Mouse (Mus musculus) E14TG2a.4 (cell line): ENCODE measurements around the gene Hist1h2bf.

Experiments used
- H3K27me3 ChIP-seq: 2 replicates; pipeline ENCODE4 v1.6.1; 2014; ENCODE audit warnings: low read length, control low read depth; ENCODE audit not compliant: insufficient read depth
- H3K36me3 ChIP-seq: 2 replicates; pipeline ENCODE4 v1.6.1; 2014; ENCODE audit warnings: low read length, control low read depth; ENCODE audit not compliant: insufficient read depth
- H3K4me1 ChIP-seq: replicated peaks from 2 replicates; pipeline ENCODE4 v1.6.1; 2014; ENCODE audit warnings: low read depth, low read length, control low read depth
- H3K4me3 ChIP-seq: replicated peaks from 2 replicates; pipeline ENCODE4 v1.5.1; 2014; ENCODE audit warnings: mild to moderate bottlenecking, low read length
- H3K9me3 ChIP-seq: 2 replicates; pipeline ENCODE4 v1.6.1; 2014; ENCODE audit warnings: low read length, control low read depth
- CTCF ChIP-seq: conservative IDR thresholded peaks from 2 replicates; pipeline ENCODE4 v1.5.1; 2014; ENCODE audit warnings: low read length
- NANOG ChIP-seq: IDR thresholded peaks from 2 replicates; pipeline ENCODE4 v1.6.1; 2014; ENCODE audit warnings: borderline replicate concordance, low read length, mixed read lengths
- POU5F1 ChIP-seq: IDR thresholded peaks from 2 replicates; pipeline ENCODE4 v1.6.1; 2014; ENCODE audit warnings: low read length, borderline replicate concordance

The Hist1h2bf gene

DNA sequence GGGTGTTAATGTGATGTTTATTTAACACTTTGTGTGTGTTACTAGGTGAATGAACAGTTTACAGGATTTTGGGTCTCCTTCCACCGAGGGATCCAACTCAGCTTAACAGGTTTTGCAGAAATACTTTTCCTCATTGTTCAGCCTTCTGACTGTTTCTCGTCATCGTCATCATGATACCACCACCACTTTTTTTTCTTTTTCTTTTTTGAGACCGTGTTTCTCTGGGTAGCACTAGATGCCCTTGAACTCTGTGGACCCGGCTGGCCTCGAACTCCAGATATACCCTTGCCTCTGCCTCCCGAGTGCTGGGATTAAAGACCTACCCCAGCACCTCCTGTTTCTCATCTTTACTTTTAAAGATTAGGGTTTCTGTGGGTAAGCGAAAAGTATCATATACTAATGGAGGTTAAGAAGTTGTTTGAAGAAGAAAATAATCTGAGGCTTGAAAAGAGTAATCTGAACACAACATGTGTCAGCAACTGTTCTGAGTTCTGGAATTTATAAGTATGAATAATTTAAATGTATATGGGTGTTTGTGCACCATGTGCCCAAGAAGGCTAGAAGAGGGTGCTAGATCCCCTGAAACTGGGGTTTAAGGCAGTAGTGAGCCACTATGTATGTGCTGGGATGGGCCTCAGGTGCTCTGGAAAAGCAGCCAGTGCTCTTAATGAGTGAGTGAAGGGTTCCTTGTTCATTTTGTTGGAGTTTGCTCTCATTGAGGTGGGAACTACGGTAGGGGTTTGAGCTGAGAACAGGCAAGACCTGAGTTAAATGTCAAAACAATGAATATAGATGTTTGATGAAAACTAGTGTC, 41.5 kb downstream of the Hist1h2bf start:
- TF ChIP-seq CTCF (no peak), NANOG (no peak), POU5F1 (no peak)
- no peaks in the 10 kb centered on the region for H3K27me3 ChIP-seq
- no peaks in the 10 kb centered on the region; the same call in 1 of the 2 replicates for H3K36me3 ChIP-seq
- H3K4me3 ChIP-seq, result peak overlapping the region; percentile 83
- H3K9me3 ChIP-seq, result no peaks in the 10 kb centered on the region
- H3K4me1 ChIP-seq, result peaks cover 31% of the 10 kb centered on the region

DNA sequence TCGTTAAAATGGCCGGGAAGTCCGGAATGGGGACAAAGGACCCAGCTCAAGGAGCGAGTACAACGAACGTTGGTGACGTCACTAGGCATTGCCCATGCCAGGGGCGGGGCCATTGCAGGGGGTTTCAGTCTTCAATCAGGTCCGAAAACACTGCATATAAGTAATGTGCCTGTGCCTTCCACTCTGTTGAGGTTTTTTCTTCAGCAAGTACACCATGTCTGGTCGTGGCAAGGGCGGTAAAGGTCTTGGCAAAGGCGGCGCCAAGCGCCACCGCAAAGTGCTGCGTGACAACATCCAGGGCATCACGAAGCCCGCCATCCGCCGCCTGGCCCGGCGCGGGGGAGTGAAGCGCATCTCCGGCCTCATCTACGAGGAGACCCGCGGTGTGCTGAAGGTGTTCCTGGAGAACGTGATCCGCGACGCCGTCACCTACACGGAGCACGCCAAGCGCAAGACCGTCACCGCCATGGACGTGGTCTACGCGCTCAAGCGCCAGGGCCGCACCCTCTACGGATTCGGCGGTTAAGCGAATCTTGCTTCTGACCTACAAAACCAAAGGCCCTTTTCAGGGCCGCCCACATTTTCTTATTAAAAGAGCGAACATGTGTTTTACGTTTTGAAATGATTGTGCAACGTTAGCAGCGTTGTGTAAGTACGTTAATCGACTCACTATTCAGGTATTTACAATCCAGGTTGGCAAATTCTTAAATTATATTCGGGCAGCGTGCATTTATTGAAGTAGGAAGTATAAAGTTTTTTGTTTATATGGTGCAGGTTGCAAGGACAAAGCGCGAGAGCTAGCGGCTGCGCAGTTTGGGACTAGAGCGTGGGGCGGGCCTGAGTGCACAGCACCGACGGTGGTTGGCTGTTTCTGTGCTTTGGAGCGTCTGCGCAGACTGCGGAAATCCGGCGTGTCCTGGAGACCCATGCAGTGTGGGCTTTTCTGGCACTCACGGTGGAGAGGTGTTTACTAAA, 42.8 kb downstream of the Hist1h2bf start, which contains the start of gene Hist1h4h:
Gene Hist1h4h (plus strand): TSS at position 150 of the 975 bp plus-strand sequence.
- H3K27me3 ChIP-seq, result no peaks in the 10 kb centered on the region
- TF ChIP-seq POU5F1, result no peak
- no peak for TF ChIP-seq CTCF
- TF ChIP-seq NANOG, result no peak
- H3K36me3 ChIP-seq, result no peaks in the 10 kb centered on the region
- peaks cover 29% of the 10 kb centered on the region for H3K4me1 ChIP-seq
- peak within 1 kb of the TSS; percentile 83 for H3K4me3 ChIP-seq
- no peaks in the 10 kb centered on the region for H3K9me3 ChIP-seq

DNA sequence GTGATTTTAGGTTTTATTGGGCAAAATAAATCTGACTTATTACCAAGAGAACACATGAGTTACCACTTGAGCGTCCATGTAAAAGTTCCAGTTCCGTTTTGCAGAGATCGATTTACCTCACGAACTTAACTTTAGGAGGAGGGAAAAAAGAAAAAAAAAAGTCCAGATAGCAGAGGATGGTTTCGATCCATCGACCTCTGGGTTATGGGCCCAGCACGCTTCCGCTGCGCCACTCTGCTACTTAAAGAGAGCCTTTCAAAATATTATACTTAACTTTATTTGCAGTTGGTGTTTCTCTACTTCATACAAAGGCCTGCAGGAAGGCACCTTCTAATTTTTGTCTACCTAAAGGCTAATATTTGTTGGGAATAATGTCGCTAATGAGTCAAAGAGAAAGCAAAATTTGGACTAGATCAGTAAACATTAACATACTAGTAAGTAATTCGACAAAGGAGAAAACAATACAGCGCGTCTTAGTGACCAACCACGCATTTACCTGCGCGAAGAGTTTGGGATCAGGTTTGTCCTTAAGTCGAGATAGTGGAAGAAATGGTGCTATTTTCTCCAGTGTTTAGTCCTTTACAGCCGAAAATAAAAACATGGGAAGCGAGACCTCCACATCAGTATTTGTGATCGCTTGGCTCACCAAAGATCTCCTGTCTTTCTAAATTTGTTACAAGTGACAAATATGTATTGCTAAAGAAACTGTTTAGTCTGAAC, 43.7 kb downstream of the Hist1h2bf start:
- Histone ChIP-seq H3K9me3 (no peaks in the 10 kb centered on the region), H3K36me3 (no peaks in the 10 kb centered on the region), H3K4me1 (peaks cover 34% of the 10 kb centered on the region), H3K4me3 (peak overlapping the region; percentile 83), H3K27me3 (no peaks in the 10 kb centered on the region)
- TF ChIP-seq CTCF (no peak), NANOG (no peak), POU5F1 (no peak)

DNA sequence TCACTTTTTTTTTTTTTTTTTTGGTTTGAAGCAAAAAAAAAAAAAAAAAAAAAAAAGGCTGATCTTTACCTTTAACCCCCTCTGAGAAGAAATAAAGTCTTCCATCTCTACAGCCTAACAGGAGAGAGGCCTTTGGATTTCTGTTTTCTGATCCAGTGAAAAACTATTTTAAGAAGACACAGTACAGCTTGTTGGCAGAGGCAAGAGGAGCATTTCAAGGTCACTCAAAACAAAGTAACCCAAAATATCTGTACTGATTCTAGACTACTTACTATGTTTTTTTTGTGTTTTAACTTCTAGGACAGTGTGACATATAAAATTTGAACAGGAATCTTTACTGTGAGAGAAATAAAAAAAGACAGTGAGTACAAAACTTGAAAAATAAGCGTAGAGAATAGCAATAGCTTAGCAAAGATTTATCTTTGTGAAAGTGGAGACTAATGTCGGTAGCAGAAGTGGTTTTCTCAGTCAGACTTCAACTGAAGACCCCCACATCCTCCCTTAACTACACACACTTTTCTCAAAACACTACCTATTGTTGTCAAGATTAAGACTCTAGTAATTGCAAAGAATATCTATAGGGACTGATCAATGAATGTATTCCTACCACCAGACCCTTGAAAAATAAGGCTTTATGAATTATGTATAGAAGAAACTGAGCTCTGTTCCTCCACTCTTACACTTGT, 44.4 kb downstream of the Hist1h2bf start:
- H3K27me3 ChIP-seq, result no peaks in the 10 kb centered on the region
- no peak for TF ChIP-seq POU5F1
- TF ChIP-seq CTCF, result no peak
- TF ChIP-seq NANOG, result no peak
- H3K36me3 ChIP-seq, result no peaks in the 10 kb centered on the region
- no peaks in the 10 kb centered on the region for H3K9me3 ChIP-seq
- H3K4me3 ChIP-seq, result peak overlapping the region; percentile 83
- peaks cover 39% of the 10 kb centered on the region for H3K4me1 ChIP-seq

DNA sequence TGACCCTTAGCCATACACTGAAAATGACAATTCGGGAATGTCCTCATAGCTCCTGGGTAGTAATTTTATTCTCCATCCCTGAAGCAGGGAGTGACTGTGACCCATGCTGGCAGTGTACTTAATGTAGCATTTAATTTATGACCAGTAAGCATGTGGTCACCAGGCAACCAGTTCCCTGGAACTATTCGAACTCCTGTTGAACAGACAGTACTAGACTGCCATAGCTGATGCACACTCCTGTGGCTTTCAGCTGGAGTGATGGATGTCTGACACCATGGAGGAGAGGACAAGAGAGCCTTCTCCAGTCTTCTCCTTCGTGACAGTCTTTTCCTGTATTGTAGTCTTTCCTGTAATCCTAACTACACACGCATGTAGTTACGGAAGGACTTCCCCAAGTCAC, 45.0 kb downstream of the Hist1h2bf start:
- Histone ChIP-seq H3K4me3 (no peak overlapping the region), H3K9me3 (no peaks in the 10 kb centered on the region), H3K4me1 (peaks cover 39% of the 10 kb centered on the region), H3K27me3 (no peaks in the 10 kb centered on the region), H3K36me3 (no peaks in the 10 kb centered on the region)
- no peak for TF ChIP-seq NANOG
- no peak for TF ChIP-seq CTCF
- TF ChIP-seq POU5F1, result no peak

DNA sequence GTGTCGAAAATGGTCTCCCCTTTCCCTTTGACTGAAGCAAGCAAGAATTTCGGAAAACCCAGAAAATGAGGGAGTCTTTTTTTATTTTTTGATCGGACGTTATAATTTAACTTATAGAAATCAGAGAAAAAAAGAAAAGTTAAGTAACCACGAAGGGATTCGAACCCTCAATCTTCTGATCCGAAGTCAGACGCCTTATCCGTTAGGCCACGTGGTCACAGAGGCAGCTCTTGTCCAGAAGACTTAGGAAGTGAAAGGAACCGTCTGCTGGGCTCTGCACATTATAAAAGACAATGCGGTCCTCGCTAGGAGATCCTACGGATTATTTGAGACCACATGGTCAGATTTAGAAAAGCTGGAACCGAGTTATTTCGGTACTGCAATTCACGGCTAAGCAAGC, 47.7 kb downstream of the Hist1h2bf start:
- Histone ChIP-seq H3K27me3 (no peaks in the 10 kb centered on the region), H3K36me3 (no peaks in the 10 kb centered on the region), H3K4me3 (peak overlapping the region; percentile 80), H3K9me3 (no peaks in the 10 kb centered on the region), H3K4me1 (peaks cover 28% of the 10 kb centered on the region)
- no peak for TF ChIP-seq CTCF
- TF ChIP-seq POU5F1, result no peak
- no peak for TF ChIP-seq NANOG

DNA sequence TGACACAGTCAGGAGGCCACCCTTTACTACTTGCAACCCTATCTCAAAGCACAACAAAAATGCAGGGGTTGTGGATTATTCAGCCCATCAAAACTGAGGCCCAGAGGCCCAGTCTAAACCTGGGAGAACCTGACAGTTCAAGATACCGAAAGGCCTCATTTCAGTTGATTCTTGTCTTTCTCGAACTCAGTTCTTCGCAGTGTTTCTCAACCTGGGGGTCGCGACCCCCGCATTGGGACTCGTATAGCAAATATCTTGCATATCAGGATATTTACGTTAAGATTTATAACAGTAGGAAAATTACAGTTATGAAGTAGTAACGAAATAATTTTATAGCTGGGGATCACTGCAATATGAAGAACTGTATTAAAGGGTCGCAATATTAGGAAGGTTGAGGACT, 48.1 kb downstream of the Hist1h2bf start:
- Histone ChIP-seq H3K4me3 (peak overlapping the region; percentile 80), H3K27me3 (no peaks in the 10 kb centered on the region), H3K36me3 (no peaks in the 10 kb centered on the region), H3K9me3 (no peaks in the 10 kb centered on the region), H3K4me1 (peaks cover 32% of the 10 kb centered on the region)
- TF ChIP-seq CTCF (no peak), NANOG (no peak), POU5F1 (no peak)

DNA sequence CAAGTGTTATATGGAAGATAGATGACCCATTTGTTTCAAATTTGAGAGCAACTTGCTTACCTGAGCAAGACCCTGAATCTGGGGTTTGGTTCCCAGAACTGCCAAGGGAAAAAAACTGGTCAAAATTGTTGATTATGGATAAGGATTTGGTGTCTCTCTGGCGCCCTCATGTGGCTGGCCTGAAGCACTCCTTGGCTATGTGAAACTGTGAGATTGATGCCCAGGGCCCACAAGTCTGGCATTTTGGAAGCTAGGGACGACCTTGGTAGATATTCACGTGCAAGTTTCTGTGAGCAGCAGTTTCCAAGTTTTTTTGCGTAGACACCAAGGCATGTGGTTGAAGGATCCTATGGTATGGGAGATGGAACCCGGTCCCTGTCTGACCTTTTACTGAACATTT, 49.3 kb downstream of the Hist1h2bf start:
- no peak overlapping the region for H3K4me3 ChIP-seq
- no peaks in the 10 kb centered on the region for H3K36me3 ChIP-seq
- TF ChIP-seq POU5F1, result no peak
- peak; percentile 91 for TF ChIP-seq CTCF
- H3K9me3 ChIP-seq, result no peaks in the 10 kb centered on the region
- no peaks in the 10 kb centered on the region for H3K27me3 ChIP-seq
- peaks cover 41% of the 10 kb centered on the region for H3K4me1 ChIP-seq
